Mouse (Mus musculus) MEL (cell line): Measurements from ENCODE around the gene Clca4a.

Experiments
- CTCF ChIP-seq, 3 experiments: IDR thresholded peaks in 2 of 3; conservative IDR thresholded peaks in 1 of 3; 2 replicates each; pipeline ENCODE4 v1.5.1; 2011 to 2012; ENCODE audit warnings: low read length in 3 of 3, low read depth in 2 of 3, mild to moderate bottlenecking in 2 of 3, improper control_type of control experiment in 1 of 3, inconsistent platforms in 1 of 3, mixed read lengths in 1 of 3, moderate library complexity in 1 of 3; ENCODE audit not compliant: control insufficient read depth in 1 of 3, insufficient read depth in 1 of 3, poor library complexity in 1 of 3, severe bottlenecking in 1 of 3
- POLR2A ChIP-seq, 2 experiments: IDR thresholded peaks; 2 replicates each; pipeline ENCODE4 v1.6.1; 2011 to 2012; ENCODE audit warnings: low read length in 2 of 2, mild to moderate bottlenecking in 2 of 2, control low read depth in 1 of 2, improper control_type of control experiment in 1 of 2, low read depth in 1 of 2, moderate library complexity in 1 of 2; ENCODE audit not compliant: control insufficient read depth in 1 of 2, insufficient read depth in 1 of 2, poor library complexity in 1 of 2
- SMC3 ChIP-seq: IDR thresholded peaks from 2 replicates; pipeline ENCODE4 v1.6.1; 2011; ENCODE audit warnings: low read depth, low read length, improper control_type of control experiment
- TAL1 ChIP-seq: IDR thresholded peaks from 2 replicates; pipeline ENCODE4 v1.6.1; 2012; ENCODE audit warnings: mild to moderate bottlenecking, inconsistent platforms, low read length, moderate library complexity, mixed read lengths
- UBTF ChIP-seq: IDR thresholded peaks from 2 replicates; pipeline ENCODE4 v1.6.1; 2012; ENCODE audit warnings: low read depth, mild to moderate bottlenecking, inconsistent platforms, low read length, improper control_type of control experiment, moderate library complexity, borderline replicate concordance; ENCODE audit not compliant: insufficient read depth

DNA sequence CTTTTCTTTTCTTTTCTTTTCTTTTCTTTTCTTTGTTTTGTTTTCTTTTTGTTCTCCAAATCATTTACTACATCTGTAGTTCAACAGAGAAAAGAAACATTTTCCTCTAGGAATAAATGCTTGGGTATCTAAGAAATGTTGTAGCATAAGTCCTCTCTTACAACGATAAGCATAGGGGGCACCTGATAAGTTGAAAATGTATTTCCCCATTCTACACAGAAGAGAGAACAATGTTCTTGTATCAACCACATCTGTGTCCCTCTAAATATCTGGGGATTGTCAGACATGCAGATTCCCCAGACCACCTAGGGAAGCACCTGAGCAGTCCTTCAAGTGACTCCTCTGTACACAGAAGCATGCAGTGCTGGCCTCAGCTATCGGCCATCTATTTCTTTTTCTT is 60.8 kb downstream of the Clca4a start:
- no peak for TF ChIP-seq SMC3
- no peak for TF ChIP-seq TAL1
- TF ChIP-seq POLR2A (IDR thresholded peaks at IDR 0.05; ENCODE audit: control insufficient read depth in 1 of 2, insufficient read depth in 1 of 2, low read depth in 1 of 2, low read length in 2 of 2, poor library complexity in 1 of 2), result no peak
- no peak for TF ChIP-seq CTCF (IDR thresholded peaks at IDR 0.05 in 2 of 3, conservative IDR thresholded peaks at IDR 0.05 in 1 of 3; ENCODE audit: control insufficient read depth in 1 of 3, insufficient read depth in 1 of 3, low read depth in 2 of 3, low read length in 3 of 3, poor library complexity in 1 of 3, severe bottlenecking in 1 of 3)
- no peak for TF ChIP-seq UBTF
